Mouse (Mus musculus) bone marrow, adult 2 months (tissue): Measurements from ENCODE around the gene Creb3. TPM values are rescaled to one million over a fixed set of nuclear protein-coding genes. Genes with fewer than 3 reads are reported as not detected.

Source experiments
- H3K27ac ChIP-seq: fragments of 200-500 bp; 2 replicates; pipeline ENCODE4 v1.5.1; 2012; ENCODE audit warnings: low read depth, mild to moderate bottlenecking, control low read depth, inconsistent platforms, low read length; ENCODE audit not compliant: control insufficient read depth, poor library complexity, insufficient read depth
- H3K4me1 ChIP-seq: fragments of 200-500 bp; 2 replicates; pipeline ENCODE4 v1.6.1; 2011; ENCODE audit warnings: low read length; ENCODE audit not compliant: control insufficient read depth, insufficient read depth
- H3K4me3 ChIP-seq: fragments of 200-500 bp; replicated peaks from 2 replicates; pipeline ENCODE3; 2011; ENCODE audit warnings: mild to moderate bottlenecking, low read depth, low read length, control low read depth; ENCODE audit not compliant: control insufficient read depth
- CTCF ChIP-seq: fragments of 200-500 bp; IDR thresholded peaks from 2 replicates; pipeline ENCODE4 v1.5.1; 2011; ENCODE audit warnings: low read length, control low read depth; ENCODE audit not compliant: control insufficient read depth, insufficient read depth
- POLR2A ChIP-seq: fragments of 200-500 bp; IDR thresholded peaks from 2 replicates; pipeline ENCODE4 v1.6.1; 2011; ENCODE audit warnings: low read depth, mild to moderate bottlenecking, control low read depth, low read length, borderline replicate concordance; ENCODE audit not compliant: control insufficient read depth
- WGBS: fragments of 180-500 bp; shearing (Covaris S2); methylation state at CpG from one replicate; pipeline ENCODE4 v1.1.7; 2018; 5-methylcytosine and 5-hydroxymethylcytosine counted together
- polyA plus RNA-seq: library from polyadenylated mRNA; stranded (reverse); fragments of >200 nt; gene quantifications from 2 replicates; pipeline ENCODE4 v1.2.4, GENCODE M21; 2011; ENCODE audit warnings: low replicate concordance; ENCODE audit not compliant: missing spikeins, insufficient read depth, insufficient read length

Gene Creb3
- polyA plus RNA-seq, 1 experiment, result 20.9 TPM

DNA sequence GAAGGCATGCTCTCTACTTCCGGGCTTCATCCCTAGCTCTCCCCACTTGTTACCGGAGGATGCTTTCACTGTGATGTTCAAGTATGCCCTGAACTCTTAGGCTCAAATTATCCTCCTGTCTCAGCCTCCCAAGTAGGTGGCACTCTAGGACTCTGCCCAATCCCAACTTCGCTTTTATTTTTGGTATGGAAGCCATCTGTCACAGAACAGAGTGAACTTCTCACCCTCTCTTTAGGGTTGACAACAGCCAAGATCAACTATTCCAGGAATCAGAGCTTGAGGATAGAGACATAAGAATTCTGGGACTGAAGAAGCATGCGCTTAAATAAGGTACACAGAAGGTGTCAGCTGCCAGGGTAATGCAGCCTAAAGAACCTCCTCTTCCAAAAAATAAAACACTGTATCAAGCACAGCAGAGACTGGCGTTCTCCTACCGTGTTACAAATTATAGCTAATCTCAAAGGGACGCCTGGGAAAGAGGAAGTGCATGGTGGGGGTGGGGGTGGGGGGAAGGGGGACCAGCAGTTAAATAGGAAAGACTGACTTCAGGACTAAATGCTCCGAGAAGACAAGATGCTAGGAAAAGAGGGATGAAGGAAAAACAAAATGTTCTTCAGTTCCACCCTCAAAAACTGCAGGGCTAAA lies 15.2 kb downstream of the Creb3 start:
- 3% methylated on average over 8 of the region's 8 CpGs for WGBS
- TF ChIP-seq POLR2A (no peak), CTCF (no peak)
- Histone ChIP-seq H3K4me1 (no peaks in the 10 kb centered on the region; the same call in 1 of the 2 replicates), H3K27ac (no peak overlapping the region), H3K4me3 (peak overlapping the region; percentile 96)

DNA sequence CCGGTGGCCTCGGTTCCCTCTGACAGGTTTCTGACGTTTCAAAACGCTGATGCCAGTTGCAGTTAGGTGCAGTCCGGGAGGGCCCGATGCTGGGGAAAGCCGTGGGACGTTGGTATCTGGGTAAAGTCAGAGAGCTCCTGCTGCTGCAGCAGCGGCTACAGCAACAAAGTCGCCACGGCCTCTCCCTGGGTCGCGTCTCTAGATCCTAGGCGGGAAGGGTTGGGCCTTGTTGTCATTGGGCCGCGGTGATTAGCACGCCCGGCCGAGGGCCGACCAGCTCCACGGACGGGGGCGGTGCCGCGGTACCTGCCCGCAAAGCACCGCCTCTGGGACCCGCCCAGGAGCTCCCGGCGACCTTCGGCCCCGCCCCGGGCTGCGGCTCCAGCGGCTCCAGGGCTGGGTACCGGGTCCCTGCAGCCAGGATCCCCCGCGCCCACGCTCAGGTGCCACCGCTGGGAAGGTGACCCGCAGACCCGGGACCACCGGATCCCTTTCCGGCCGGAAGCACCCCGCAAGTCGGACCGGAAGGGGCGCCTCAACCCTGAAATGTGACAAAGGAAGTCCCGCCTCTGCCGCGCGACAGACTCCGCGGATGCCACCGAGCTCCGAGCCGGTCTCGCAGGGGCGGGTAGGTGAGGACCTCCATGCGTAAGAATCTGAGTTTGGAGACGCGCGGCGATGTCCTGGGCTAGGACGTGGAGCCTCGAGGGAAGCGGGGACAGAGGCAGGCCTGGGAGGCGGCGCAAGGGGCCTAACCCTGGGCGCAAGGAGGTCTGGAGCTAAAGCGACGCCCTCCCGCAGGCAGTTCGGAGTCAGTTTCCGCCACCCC lies 16.5 kb downstream of the Creb3 start, which contains the start of the genes Rgp1 and Gba2:
Gene Rgp1, plus strand, starts transcription at position 340 of the 829 bp plus-strand sequence.
Gene Gba2, minus strand, starts transcription at position 498 of the 829 bp plus-strand sequence.
- peak within 1 kb of the TSS; percentile 84 for H3K27ac ChIP-seq
- H3K4me3 ChIP-seq, result peak within 1 kb of the TSS; percentile 96
- WGBS, result under 1% methylated on average over 75 of the region's 76 CpGs
- TF ChIP-seq CTCF, result no peak
- TF ChIP-seq POLR2A, result peak; percentile 94
- H3K4me1 ChIP-seq, result no peaks in the 10 kb centered on the region; the same call in 1 of the 2 replicates

DNA sequence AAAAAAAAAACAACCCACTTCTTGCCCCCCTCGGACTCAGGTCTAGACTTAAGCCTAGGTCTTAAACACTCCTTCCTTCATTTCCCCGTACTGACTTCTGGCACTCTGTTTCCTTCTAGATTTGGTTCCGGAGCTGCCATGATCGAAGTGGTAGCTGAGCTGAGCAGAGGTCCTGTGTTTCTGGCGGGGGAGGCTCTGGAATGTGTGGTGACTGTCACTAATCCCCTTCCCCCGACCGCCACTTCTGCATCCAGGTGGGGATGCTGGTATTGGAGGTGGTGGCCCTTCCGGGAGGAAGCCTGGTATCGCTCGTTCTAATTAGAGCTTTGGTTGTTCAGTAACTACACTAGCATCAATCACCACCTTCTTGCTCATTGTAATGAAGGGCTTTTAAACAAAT lies 17.1 kb downstream of the Creb3 start:
- 2% methylated on average over 10 of the region's 10 CpGs for WGBS
- TF ChIP-seq CTCF, result no peak
- TF ChIP-seq POLR2A, result no peak
- peak overlapping the region; percentile 96 for H3K4me3 ChIP-seq
- H3K4me1 ChIP-seq, result no peaks in the 10 kb centered on the region; the same call in 1 of the 2 replicates
- H3K27ac ChIP-seq, result no peak overlapping the region; the same call in 1 of the 2 replicates

DNA sequence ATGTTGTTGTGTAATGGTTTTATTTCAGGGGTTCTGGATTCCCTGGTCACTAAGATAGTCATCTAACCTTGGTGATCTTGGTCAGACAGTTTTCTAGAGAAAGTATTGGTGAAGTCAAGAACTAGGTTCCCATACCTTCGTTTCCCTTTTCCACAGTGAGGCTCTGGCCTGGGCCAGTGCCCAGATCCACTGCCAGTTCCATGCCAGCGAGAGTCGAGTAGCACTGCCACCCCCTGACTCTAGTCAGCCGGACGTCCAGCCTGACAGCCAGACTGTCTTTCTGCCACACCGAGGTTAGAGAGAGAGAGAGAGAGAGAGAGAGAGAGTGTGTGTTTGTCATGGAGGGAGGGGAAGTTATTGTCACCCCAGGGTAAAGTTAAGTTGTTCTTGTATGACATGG lies 17.6 kb downstream of the Creb3 start:
- Histone ChIP-seq H3K4me3 (peak overlapping the region; percentile 40), H3K4me1 (no peaks in the 10 kb centered on the region; the same call in 1 of the 2 replicates), H3K27ac (no peak overlapping the region)
- WGBS, result 40% methylated on average over 6 of the region's 6 CpGs
- TF ChIP-seq POLR2A (no peak), CTCF (no peak)

DNA sequence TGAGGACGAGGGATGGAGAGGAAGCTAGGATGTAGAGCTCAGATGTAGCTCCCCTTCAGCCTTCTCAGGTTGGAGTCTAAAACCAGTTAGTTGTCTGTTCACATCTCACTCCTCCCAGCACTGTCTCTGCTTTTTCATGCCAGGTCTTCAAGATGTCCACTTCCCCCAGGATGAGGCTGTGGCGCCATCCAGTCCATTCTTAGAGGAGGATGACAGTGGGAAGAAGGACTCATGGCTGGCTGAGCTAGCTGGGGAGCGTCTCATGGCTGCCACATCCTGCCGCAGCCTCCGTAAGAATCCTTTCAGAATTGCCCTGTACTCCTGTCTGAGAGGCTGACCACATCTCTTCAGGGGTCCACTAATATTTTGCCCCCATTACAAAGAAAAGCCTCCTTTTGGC lies 18.6 kb downstream of the Creb3 start:
- Histone ChIP-seq H3K27ac (no peak overlapping the region), H3K4me1 (no peaks in the 10 kb centered on the region; the same call in 1 of the 2 replicates), H3K4me3 (no peak overlapping the region)
- WGBS, result 95% methylated on average over 5 of the region's 5 CpGs
- TF ChIP-seq CTCF (no peak), POLR2A (no peak)

DNA sequence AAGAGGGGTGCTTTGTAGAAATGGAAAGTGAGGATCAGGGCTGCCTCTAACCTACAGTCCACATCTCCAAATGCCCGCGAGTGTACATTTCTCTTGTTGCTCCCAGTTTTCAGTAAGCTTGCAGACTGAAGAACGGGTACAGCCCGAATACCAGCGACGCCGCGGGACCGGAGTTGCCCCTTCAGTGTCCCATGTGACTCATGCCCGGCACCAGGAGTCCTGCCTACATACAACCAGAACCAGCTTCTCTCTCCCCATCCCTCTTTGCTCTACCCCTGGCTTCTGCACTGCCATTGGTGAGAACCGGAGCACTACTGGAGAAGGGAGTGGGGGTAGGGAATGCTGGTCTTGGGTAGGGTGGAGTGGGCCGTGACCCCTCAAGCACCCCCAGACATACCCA lies 19.2 kb downstream of the Creb3 start:
- Histone ChIP-seq H3K27ac (no peak overlapping the region), H3K4me1 (no peaks in the 10 kb centered on the region; the same call in 1 of the 2 replicates), H3K4me3 (no peak overlapping the region)
- TF ChIP-seq CTCF (no peak), POLR2A (no peak)
- WGBS, result 93% methylated on average over 12 of the region's 12 CpGs

DNA sequence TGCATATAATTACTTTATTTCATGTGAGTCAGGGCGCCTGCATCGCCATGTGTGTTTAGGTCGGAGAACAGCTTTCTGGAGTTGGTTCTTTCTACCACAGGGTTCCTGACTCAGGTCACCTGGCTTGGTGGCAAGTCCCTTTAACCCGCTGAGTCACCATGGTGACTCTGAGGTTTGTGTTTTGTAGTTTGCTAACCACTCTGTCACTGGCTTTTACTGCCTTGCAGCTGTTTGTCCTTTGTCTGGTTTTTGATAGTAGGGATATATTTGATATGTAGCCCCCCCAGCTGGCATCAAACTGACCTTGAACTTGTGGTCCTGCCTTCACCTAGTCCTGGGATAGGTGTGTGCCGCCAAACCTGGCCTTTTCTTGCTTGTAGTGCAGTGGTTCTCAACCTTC lies 20.1 kb downstream of the Creb3 start:
- TF ChIP-seq POLR2A (no peak), CTCF (no peak)
- H3K4me1 ChIP-seq, result no peaks in the 10 kb centered on the region; the same call in 1 of the 2 replicates
- WGBS, result 54% methylated on average over 5 of the region's 5 CpGs
- no peak overlapping the region for H3K27ac ChIP-seq
- H3K4me3 ChIP-seq, result no peak overlapping the region

DNA sequence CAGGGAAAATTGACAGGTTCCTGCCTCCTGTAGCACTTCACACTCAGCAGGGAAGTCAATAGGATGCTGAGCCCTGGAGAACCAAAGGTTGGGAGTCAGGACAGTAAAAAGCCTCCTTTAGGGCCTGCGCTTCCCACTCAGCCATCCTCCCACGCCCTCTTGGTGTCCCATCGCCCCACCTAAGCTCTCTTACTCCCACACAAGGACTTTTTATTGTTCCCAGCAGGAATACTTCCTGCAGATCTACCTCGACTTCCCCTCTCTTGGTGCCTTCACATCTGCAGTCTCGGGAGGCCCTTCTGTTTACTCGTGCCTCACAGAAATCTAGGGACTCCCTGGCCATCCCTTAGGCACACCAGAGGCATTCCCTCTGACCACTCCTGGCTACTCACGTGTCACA lies 21.3 kb downstream of the Creb3 start:
- H3K4me3 ChIP-seq, result no peak overlapping the region
- no peak overlapping the region for H3K27ac ChIP-seq
- 75% methylated on average over 7 of the region's 7 CpGs for WGBS
- no peaks in the 10 kb centered on the region; the same call in 1 of the 2 replicates for H3K4me1 ChIP-seq
- TF ChIP-seq POLR2A (no peak), CTCF (no peak)
